Mouse (Mus musculus) forebrain, embryonic 16.5 days (tissue): ENCODE measurements around the gene Crb1. TPM values are rescaled to one million over a fixed set of nuclear protein-coding genes. Genes with fewer than 3 reads are reported as not detected.
"Not testable (repeated sequence)": the region's sequence is repeated elsewhere in the genome, so short reads cannot be mapped to it uniquely, and the experiment has no call there.

Source experiments
- ATAC-seq: fragments of 200-750 bp; cut with Nextera tagmentation; 2 replicates; pipeline ENCODE4 v1.8.0; 2017; ENCODE audit warnings: mild to moderate bottlenecking, moderate library complexity
- H3K27ac ChIP-seq: fragments of 300-500 bp; sonication (generic); 2 replicates; pipeline ENCODE4 v1.5.1; 2014; ENCODE audit warnings: low read length, control low read depth
- H3K27me3 ChIP-seq: fragments of 300-500 bp; sonication (generic); replicated peaks from 2 replicates; pipeline ENCODE4 v1.6.1; 2014; ENCODE audit warnings: low read length; ENCODE audit not compliant: control insufficient read depth, insufficient read depth
- H3K36me3 ChIP-seq: fragments of 300-500 bp; sonication (generic); 2 replicates; pipeline ENCODE4 v1.6.1; 2014; ENCODE audit not compliant: control insufficient read depth, insufficient read depth
- H3K4me1 ChIP-seq: fragments of 300-500 bp; sonication (generic); replicated peaks from 2 replicates; pipeline ENCODE4 v1.6.1; 2014; ENCODE audit warnings: low read length; ENCODE audit not compliant: control insufficient read depth, insufficient read depth
- H3K4me2 ChIP-seq: fragments of 300-500 bp; sonication (generic); 2 replicates; pipeline ENCODE4 v1.6.1; 2014; ENCODE audit warnings: mild to moderate bottlenecking, low read length, control low read depth
- H3K4me3 ChIP-seq: fragments of 300-500 bp; sonication (generic); replicated peaks from 2 replicates; pipeline ENCODE4 v1.5.1; 2014; ENCODE audit warnings: mild to moderate bottlenecking, low read length, control low read depth
- H3K9ac ChIP-seq: fragments of 300-500 bp; sonication (generic); replicated peaks from 2 replicates; pipeline ENCODE4 v1.6.1; 2014; ENCODE audit warnings: low read depth, low read length, control low read depth
- H3K9me3 ChIP-seq: fragments of 300-500 bp; sonication (generic); 2 replicates; pipeline ENCODE4 v1.6.1; 2016; ENCODE audit warnings: low read length; ENCODE audit not compliant: control insufficient read depth
- WGBS: fragments of 180-500 bp; shearing (Covaris S2); extraction: QIAGEN DNeasy Blood & Tissue Kit; methylation state at CpG from one replicate; pipeline ENCODE4 v1.1.7; 2014; 5-methylcytosine and 5-hydroxymethylcytosine counted together
- polyA plus RNA-seq: library from polyadenylated mRNA; unstranded; fragments of >200 nt; fragmentation: Nextera tagmentation; extraction: Ambion mirVana; gene quantifications from 2 replicates; pipeline ENCODE4 v1.2.1, GENCODE M21; 2015

The Crb1 gene
- polyA plus RNA-seq: 0.71 and 1.1 TPM in 2 replicates

GRCm38 (mm10) chr1:139376638-139377286 is at the start of gene Crb1:
Crb1 (minus strand) TSS chr1:139377100.
- H3K36me3 ChIP-seq: no peaks in the 10 kb centered on the region

GRCm38 (mm10) chr1:139425006-139425405 is 48.1 kb upstream of the Crb1 start:
- WGBS: 20% methylated on average over 3 of the region's 3 CpGs
- H3K27ac ChIP-seq: no peak overlapping the region
- H3K4me3 ChIP-seq: peak overlapping the region; percentile 33
- H3K4me2 ChIP-seq: peak overlapping the region; percentile 55
- H3K9me3 ChIP-seq: no peaks in the 10 kb centered on the region
- no peaks in the 10 kb centered on the region for H3K36me3 ChIP-seq
- H3K9ac ChIP-seq: peak overlapping the region; percentile 18
- no peaks in the 10 kb centered on the region for H3K27me3 ChIP-seq
- no peak for ATAC-seq
- peaks cover 35% of the 10 kb centered on the region for H3K4me1 ChIP-seq

More at GRCm38 (mm10) chr1:139376638-139377286, at the start of gene Crb1:
- H3K4me2 ChIP-seq: peak within 1 kb of the TSS; percentile 39
- WGBS: 5% methylated on average over 5 of the region's 5 CpGs
- peak within 1 kb of the TSS; percentile 33 for H3K9ac ChIP-seq
- no peaks in the 10 kb centered on the region for H3K27me3 ChIP-seq
- H3K27ac ChIP-seq: no peak within 1 kb of the TSS
- peak within 1 kb of the TSS; percentile 22 for H3K4me3 ChIP-seq
- peak; percentile 70 for ATAC-seq
- peaks cover 10% of the 10 kb centered on the region for H3K4me1 ChIP-seq
- no peaks in the 10 kb centered on the region for H3K9me3 ChIP-seq

- Histone ChIP-seq H3K9me3 (no peaks in the 10 kb centered on the region), H3K27me3 (no peaks in the 10 kb centered on the region), H3K4me1 (peaks cover 35% of the 10 kb centered on the region), H3K36me3 (no peaks in the 10 kb centered on the region), H3K27ac (no peak overlapping the region), H3K4me3 (peak overlapping the region; percentile 93), H3K4me2 (peak overlapping the region; percentile 61), H3K9ac (0 out of 2 replicates have a peak overlapping the region, but pooled peaks have one; percentile 10)
- 50% methylated on average over 10 of the region's 10 CpGs for WGBS
- ATAC-seq: no peak
These were observed 47.0 kb upstream of the Crb1 start for GRCm38 (mm10) chr1:139423931-139424330.

GRCm38 (mm10) chr1:139422941-139423340 is 46.0 kb upstream of the Crb1 start:
- Histone ChIP-seq H3K27me3 (no peaks in the 10 kb centered on the region), H3K4me3 (peak overlapping the region; percentile 93), H3K36me3 (no peaks in the 10 kb centered on the region), H3K4me1 (peaks cover 35% of the 10 kb centered on the region), H3K4me2 (peak overlapping the region; percentile 61), H3K27ac (peak overlapping the region; percentile 91), H3K9ac (peak overlapping the region; percentile 94), H3K9me3 (no peaks in the 10 kb centered on the region)
- ATAC-seq: no peak
- WGBS: 14% methylated on average over 10 of the region's 10 CpGs

- WGBS: under 1% methylated on average over 75 of the region's 88 CpGs
- Histone ChIP-seq H3K4me1 (peaks cover 33% of the 10 kb centered on the region), H3K4me3 (peak within 1 kb of the TSS; percentile 93), H3K4me2 (peak within 1 kb of the TSS; percentile 75), H3K27ac (peak within 1 kb of the TSS; percentile 91), H3K36me3 (no peaks in the 10 kb centered on the region), H3K9ac (peak within 1 kb of the TSS; percentile 94), H3K9me3 (no peaks in the 10 kb centered on the region), H3K27me3 (no peaks in the 10 kb centered on the region)
- ATAC-seq: peak; percentile 98
These were observed 45.2 kb upstream of the Crb1 start, which contains the start of gene Zbtb41 for GRCm38 (mm10) chr1:139421875-139422791. Zbtb41 (plus strand) TSS chr1:139422288.

- Histone ChIP-seq H3K27ac (peak overlapping the region; percentile 91), H3K4me2 (peak overlapping the region; percentile 75), H3K4me1 (peaks cover 28% of the 10 kb centered on the region), H3K36me3 (no peaks in the 10 kb centered on the region), H3K4me3 (peak overlapping the region; percentile 93), H3K9me3 (no peaks in the 10 kb centered on the region), H3K9ac (peak overlapping the region; percentile 94), H3K27me3 (no peaks in the 10 kb centered on the region)
- 2% methylated on average over 8 of the region's 8 CpGs for WGBS
- peak; percentile 7; the same call in 1 of the 2 replicates for ATAC-seq
These were observed 44.6 kb upstream of the Crb1 start for GRCm38 (mm10) chr1:139421521-139421874.

- Histone ChIP-seq H3K27ac (no peak overlapping the region), H3K36me3 (no peaks in the 10 kb centered on the region), H3K4me1 (no peaks in the 10 kb centered on the region), H3K4me3 (no peak overlapping the region), H3K4me2 (no peak overlapping the region), H3K9me3 (no peaks in the 10 kb centered on the region), H3K9ac (no peak overlapping the region), H3K27me3 (no peaks in the 10 kb centered on the region)
- no peak for ATAC-seq
- WGBS: 91% methylated on average over 3 of the region's 3 CpGs
These were observed 36.6 kb upstream of the Crb1 start for GRCm38 (mm10) chr1:139413465-139413864.

GRCm38 (mm10) chr1:139412365-139412764 is 35.5 kb upstream of the Crb1 start:
- not testable (repeated sequence) for H3K9me3 ChIP-seq, H3K27me3 ChIP-seq, H3K9ac ChIP-seq, ATAC-seq, H3K36me3 ChIP-seq, H3K27ac ChIP-seq, H3K4me1 ChIP-seq, H3K4me3 ChIP-seq, H3K4me2 ChIP-seq
- WGBS: 83% methylated on average over 2 of the region's 2 CpGs

- H3K36me3 ChIP-seq: no peaks in the 10 kb centered on the region
- 63% methylated on average over 5 of the region's 5 CpGs for WGBS
- no peak overlapping the region for H3K4me2 ChIP-seq
- no peak for ATAC-seq
- H3K27ac ChIP-seq: no peak overlapping the region
- H3K4me3 ChIP-seq: no peak overlapping the region
- no peaks in the 10 kb centered on the region for H3K27me3 ChIP-seq
- H3K9me3 ChIP-seq: no peaks in the 10 kb centered on the region
- no peaks in the 10 kb centered on the region for H3K4me1 ChIP-seq
- no peak overlapping the region for H3K9ac ChIP-seq
These were observed 30.8 kb upstream of the Crb1 start for GRCm38 (mm10) chr1:139407701-139408100.
